Mouse (Mus musculus) gastrocnemius, postnatal 36 days (tissue): Measurements from ENCODE around the gene Klk1b3. TPM values are rescaled to one million over a fixed set of nuclear protein-coding genes. Genes with fewer than 3 reads are reported as not detected.
"Not testable (repeated sequence)": the region's sequence is repeated elsewhere in the genome, so short reads cannot be mapped to it uniquely, and the experiment has no call there.

Source experiments
- DNase-seq, 2 experiments: peaks; one replicate each; pipeline ENCODE4 v3.0.0; 2022
- intact Hi-C: fragments of 180-260 bp; cut with DNase I; formaldehyde crosslinking; loops from one replicate; pipeline ENCODE4 v1.15.1; 2025
- total RNA-seq, 2 experiments: library from RNA; stranded (reverse); gene quantifications; 2 replicates each; pipeline ENCODE4 v1.2.3; 2021

The Klk1b3 gene
- total RNA-seq, 2 experiments from 2014 or later: not detected

DNA sequence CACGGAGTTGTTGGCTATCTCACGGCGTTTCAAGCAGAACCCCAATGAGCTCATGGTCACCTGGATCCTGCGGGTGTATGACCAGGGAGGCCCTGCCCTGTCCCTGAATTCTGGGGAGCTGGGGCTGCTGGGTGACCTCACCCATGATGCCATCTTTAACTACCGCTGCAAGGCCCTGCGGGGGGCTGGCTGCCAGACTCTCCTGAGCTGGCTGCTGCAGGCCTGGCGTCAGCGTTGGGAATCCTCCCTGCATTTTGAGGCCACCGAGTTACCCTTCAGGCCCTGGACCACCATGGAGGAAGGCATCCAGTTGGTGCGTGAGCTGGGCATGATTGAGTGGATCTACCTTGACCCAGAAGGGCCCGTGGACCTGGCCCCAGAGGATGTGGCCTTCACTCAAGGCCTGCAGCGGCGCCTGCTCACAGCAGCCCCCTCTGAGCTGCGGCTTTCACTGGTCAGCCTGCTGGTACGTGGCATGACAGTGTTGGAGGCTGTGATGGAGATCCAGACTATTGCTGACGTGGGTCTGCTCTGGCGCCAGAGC, 52.8 kb downstream of the Klk1b3 start:
- intact Hi-C loops, DNase-seq: not testable (repeated sequence)

Other genes with a start within 250 kb of the Klk1b3 start
- not detected for gene Klk1b8, start 247.5 kb upstream of the Klk1b3 start, total RNA-seq
- not detected for gene Klk1b1, start 231.4 kb upstream of the Klk1b3 start, total RNA-seq
- gene Klk1b9, start 222.1 kb upstream of the Klk1b3 start, total RNA-seq: not detected
- not detected for gene Klk1b11, start 202.3 kb upstream of the Klk1b3 start, total RNA-seq
- under 1 TPM; 0.43 to 0.49 TPM for gene Klk1b26, start 186.0 kb upstream of the Klk1b3 start, total RNA-seq
- gene Klk1b27, start 145.9 kb upstream of the Klk1b3 start, total RNA-seq: not detected
- not detected for gene Klk1b21, start 95.9 kb upstream of the Klk1b3 start, total RNA-seq
- not detected for gene Klk1b22, start 85.5 kb upstream of the Klk1b3 start, total RNA-seq
- gene Klk1b16, start 61.4 kb upstream of the Klk1b3 start, total RNA-seq: not detected
- gene Klk1b24, start 10.0 kb upstream of the Klk1b3 start, total RNA-seq: not detected
- gene Klk1b4, start 9.2 kb downstream of the Klk1b3 start, total RNA-seq: not detected
- not detected for gene Klk1b5, start 17.8 kb downstream of the Klk1b3 start, total RNA-seq
- under 1 TPM in 1 of 2 experiments, not detected in 1; 0.42 TPM for gene Klk1, start 27.2 kb downstream of the Klk1b3 start, total RNA-seq
- gene Gm36864, start 38.0 kb downstream of the Klk1b3 start, total RNA-seq: not detected
- gene 1700028J19Rik, start 48.5 kb downstream of the Klk1b3 start, total RNA-seq: under 1 TPM; 0.23 to 0.30 TPM
- gene 2410002F23Rik, start 48.5 kb downstream of the Klk1b3 start, total RNA-seq: 1 to 10 TPM; 6.3 to 8.2 TPM
- not detected for gene Acp4, start 59.2 kb downstream of the Klk1b3 start, total RNA-seq
- not detected for gene Gm15517, start 63.3 kb downstream of the Klk1b3 start, total RNA-seq
- gene Clec11a, start 108.7 kb downstream of the Klk1b3 start, total RNA-seq: 1 to 10 TPM; 1.6 to 2.2 TPM
- under 1 TPM; 0.27 to 0.28 TPM for gene Shank1, start 112.1 kb downstream of the Klk1b3 start, total RNA-seq
- gene Syt3, start 185.9 kb downstream of the Klk1b3 start, total RNA-seq: 1 to 10 TPM; 1.6 to 2.1 TPM
- not detected for gene 1700008O03Rik, start 187.6 kb downstream of the Klk1b3 start, total RNA-seq
- gene Lrrc4b, start 230.8 kb downstream of the Klk1b3 start, total RNA-seq: under 1 TPM in 1 of 2 experiments, not detected in 1; 0.20 TPM